Mouse (Mus musculus) myocyte (in vitro differentiated cells): ENCODE results near the gene Tmem214. TPM values are rescaled to one million over a fixed set of nuclear protein-coding genes. Genes with fewer than 3 reads are reported as not detected.

Experiments
- H3K27me3 ChIP-seq: one replicate; pipeline ENCODE4 v1.6.1; 2011; ENCODE audit not compliant: control insufficient read depth, insufficient read depth, insufficient read length
- H3K36me3 ChIP-seq: one replicate; pipeline ENCODE4 v1.6.1; 2011; ENCODE audit not compliant: control insufficient read depth, insufficient read depth
- H3K4me2 ChIP-seq: one replicate; pipeline ENCODE4 v1.6.1; 2011; ENCODE audit warnings: low read depth, control low read depth
- H3K4me3 ChIP-seq: one replicate; pipeline ENCODE4 v1.5.1; 2011; ENCODE audit warnings: mild to moderate bottlenecking, control low read depth, moderate library complexity
- H3K79me2 ChIP-seq: one replicate; pipeline ENCODE4 v1.6.1; 2011; ENCODE audit not compliant: control insufficient read depth, insufficient read depth
- H3ac ChIP-seq: one replicate; pipeline ENCODE4 v1.6.1; 2011; ENCODE audit not compliant: control insufficient read depth, insufficient read length
- CEBPB ChIP-seq: IDR thresholded peaks from 2 replicates; pipeline ENCODE4 v1.6.1; 2011; ENCODE audit warnings: mild to moderate bottlenecking, moderate library complexity; ENCODE audit not compliant: poor library complexity, insufficient read depth, severe bottlenecking
- E2F4 ChIP-seq: IDR thresholded peaks from one replicate; pipeline ENCODE4 v1.6.1; 2011; ENCODE audit warnings: mild to moderate bottlenecking, control low read depth, moderate library complexity; ENCODE audit not compliant: insufficient read depth
- MAX ChIP-seq: IDR thresholded peaks from one replicate; pipeline ENCODE4 v1.6.1; 2011; ENCODE audit warnings: low read depth, mild to moderate bottlenecking, control low read depth
- MYOD1 ChIP-seq, 3 experiments: IDR thresholded peaks; one replicate each; pipeline ENCODE4 v1.6.1; 2011; ENCODE audit warnings: control low read depth in 2 of 3, low read depth in 2 of 3, mild to moderate bottlenecking in 2 of 3, moderate library complexity in 1 of 3; ENCODE audit not compliant: insufficient read length in 2 of 3, control insufficient read depth in 1 of 3
- MYOG ChIP-seq, 3 experiments: IDR thresholded peaks; one replicate each; pipeline ENCODE4 v1.6.1; 2011; ENCODE audit warnings: control low read depth in 2 of 3, low read depth in 2 of 3, mild to moderate bottlenecking in 2 of 3; ENCODE audit not compliant: insufficient read length in 2 of 3, control insufficient read depth in 1 of 3, insufficient read depth in 1 of 3
- POLR2A ChIP-seq: IDR thresholded peaks from one replicate; pipeline ENCODE4 v1.6.1; 2011; ENCODE audit warnings: low read depth, mild to moderate bottlenecking, control low read depth, moderate library complexity; ENCODE audit not compliant: insufficient read length
- POLR2AphosphoS2 ChIP-seq: IDR thresholded peaks from one replicate; pipeline ENCODE4 v1.6.1; 2011; ENCODE audit warnings: low read depth, control low read depth; ENCODE audit not compliant: insufficient read length
- REST ChIP-seq: IDR thresholded peaks from one replicate; pipeline ENCODE4 v1.6.1; 2011; ENCODE audit warnings: mild to moderate bottlenecking, control low read depth, moderate library complexity; ENCODE audit not compliant: insufficient read depth, insufficient read length
- SRF ChIP-seq: IDR thresholded peaks from one replicate; pipeline ENCODE4 v1.6.1; 2011; ENCODE audit warnings: low read depth; ENCODE audit not compliant: control insufficient read depth, insufficient read length
- TCF12 ChIP-seq: IDR thresholded peaks from one replicate; pipeline ENCODE4 v1.6.1; 2011; ENCODE audit warnings: mild to moderate bottlenecking, control low read depth; ENCODE audit not compliant: poor library complexity, insufficient read depth, severe bottlenecking
- TCF3 ChIP-seq: IDR thresholded peaks from one replicate; pipeline ENCODE4 v1.6.1; 2011; ENCODE audit warnings: low read depth, control low read depth; ENCODE audit not compliant: insufficient read length
- USF1 ChIP-seq: IDR thresholded peaks from one replicate; pipeline ENCODE4 v1.6.1; 2011; ENCODE audit warnings: low read depth, mild to moderate bottlenecking, control low read depth, moderate library complexity
- polyA plus RNA-seq: library from polyadenylated mRNA; unstranded; fragments of >200 nt; fragmentation: generic; extraction: Trizol; gene quantifications from one replicate; pipeline ENCODE4 v1.2.1, GENCODE M21; 2012; ENCODE audit warnings: missing spikeins

Gene Tmem214
- polyA plus RNA-seq, 1 experiment: 52.8 TPM

DNA sequence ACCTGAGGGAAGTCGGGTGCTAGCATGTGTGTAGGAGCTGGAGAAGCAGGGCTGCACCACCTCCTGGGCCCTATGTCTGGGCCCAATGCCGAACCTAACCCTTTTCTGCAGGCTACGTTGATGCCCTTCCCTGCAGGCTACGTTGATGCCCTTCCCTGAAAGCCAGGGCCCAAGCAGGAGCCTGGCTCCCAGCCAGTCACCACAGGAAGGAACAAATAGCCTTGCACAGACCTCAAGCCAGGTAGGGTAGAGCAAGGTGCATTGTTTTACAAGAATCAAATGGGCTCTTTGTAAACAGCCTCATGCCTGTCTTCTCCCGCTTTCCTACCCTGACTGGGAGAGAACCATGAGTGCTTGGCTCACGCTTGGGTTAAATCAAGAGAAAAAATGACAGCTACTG, 42.0 kb upstream of the Tmem214 start:
- H3K4me3 ChIP-seq: no peak overlapping the region

DNA sequence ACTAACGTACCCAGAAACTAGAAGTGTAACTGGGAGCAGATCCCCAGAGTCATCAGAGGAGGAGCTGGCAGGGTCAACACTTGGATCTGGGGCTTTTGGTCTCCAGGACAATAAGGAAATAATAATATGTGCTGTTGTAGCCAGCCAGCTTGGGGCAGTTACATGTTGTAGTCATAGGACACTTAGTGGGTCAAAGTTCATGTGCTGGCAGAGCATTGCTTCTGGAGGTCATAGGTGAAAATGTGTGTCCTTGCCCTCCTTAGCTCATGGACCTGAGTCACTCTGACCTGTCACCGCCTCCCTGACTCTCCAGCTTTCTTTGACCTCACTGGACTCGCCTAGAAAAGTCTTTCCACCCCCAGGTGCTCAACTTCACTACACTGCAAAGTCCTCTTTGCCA, 34.4 kb upstream of the Tmem214 start:
- H3K4me3 ChIP-seq: no peak overlapping the region
- no peaks in the 10 kb centered on the region for H3K36me3 ChIP-seq
- TF ChIP-seq REST (no peak), TCF3 (no peak), SRF (no peak), E2F4 (no peak), CEBPB (no peak), POLR2AphosphoS2 (no peak)
- no peak overlapping the region for H3ac ChIP-seq
- H3K4me2 ChIP-seq: no peak overlapping the region
- no peaks in the 10 kb centered on the region for H3K79me2 ChIP-seq
- no peaks in the 10 kb centered on the region for H3K27me3 ChIP-seq

More for the DNA sequence above, 42.0 kb upstream of the Tmem214 start:
- no peak for TF ChIP-seq POLR2A
- TF ChIP-seq POLR2AphosphoS2: no peak
- no peak for TF ChIP-seq SRF
- no peak for TF ChIP-seq MAX
- no peak for TF ChIP-seq TCF3
- no peak for TF ChIP-seq E2F4
- no peak for TF ChIP-seq USF1
- no peak for TF ChIP-seq CEBPB
- TF ChIP-seq MYOG (IDR thresholded peaks at IDR 0.05; ENCODE audit: control insufficient read depth in 1 of 3, insufficient read depth in 1 of 3, insufficient read length in 2 of 3, low read depth in 2 of 3): no peak
- no peak for TF ChIP-seq REST
- no peak for TF ChIP-seq TCF12
- TF ChIP-seq MYOD1 (IDR thresholded peaks at IDR 0.05; ENCODE audit: control insufficient read depth in 1 of 3, insufficient read length in 2 of 3, low read depth in 2 of 3): no peak
- H3K79me2 ChIP-seq: peaks cover 5% of the 10 kb centered on the region
- no peaks in the 10 kb centered on the region for H3K36me3 ChIP-seq
- no peaks in the 10 kb centered on the region for H3K27me3 ChIP-seq
- H3K4me2 ChIP-seq: no peak overlapping the region
- no peak overlapping the region for H3ac ChIP-seq

DNA sequence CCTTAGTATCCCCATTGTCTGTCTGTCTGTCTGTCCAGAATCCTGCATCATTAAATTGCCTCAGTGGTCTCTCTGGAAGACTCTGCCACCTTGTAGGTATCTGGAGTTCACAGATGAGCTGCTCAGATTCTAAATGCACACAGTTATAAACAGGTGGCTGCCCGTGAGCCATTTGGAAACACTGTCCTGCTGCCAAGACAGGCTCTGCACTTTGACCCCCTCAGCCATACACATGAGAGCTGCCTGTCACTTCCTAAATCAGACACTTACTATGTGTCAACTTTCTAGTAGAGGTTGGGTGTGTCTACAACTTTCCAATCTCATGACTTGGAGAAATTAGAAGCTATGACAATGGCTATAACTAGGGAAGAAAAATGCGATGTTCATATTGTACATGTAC, 28.1 kb upstream of the Tmem214 start:
- Histone ChIP-seq H3ac (no peak overlapping the region), H3K4me3 (no peak overlapping the region), H3K4me2 (no peak overlapping the region), H3K27me3 (no peaks in the 10 kb centered on the region), H3K36me3 (no peaks in the 10 kb centered on the region), H3K79me2 (no peaks in the 10 kb centered on the region)
- TF ChIP-seq SRF (no peak), POLR2A (no peak), E2F4 (no peak), USF1 (no peak)

- H3K79me2 ChIP-seq: no peaks in the 10 kb centered on the region
- no peak for TF ChIP-seq MYOD1 (IDR thresholded peaks at IDR 0.05; ENCODE audit: control insufficient read depth in 1 of 3, insufficient read length in 2 of 3, low read depth in 2 of 3)
- no peak for TF ChIP-seq TCF3
- TF ChIP-seq REST: peak; percentile 56
- no peak for TF ChIP-seq POLR2AphosphoS2
- no peak for TF ChIP-seq MYOG (IDR thresholded peaks at IDR 0.05; ENCODE audit: control insufficient read depth in 1 of 3, insufficient read depth in 1 of 3, insufficient read length in 2 of 3, low read depth in 2 of 3)
- no peak overlapping the region for H3ac ChIP-seq
- no peak overlapping the region for H3K4me2 ChIP-seq
- no peaks in the 10 kb centered on the region for H3K27me3 ChIP-seq
- no peak overlapping the region for H3K4me3 ChIP-seq
- no peaks in the 10 kb centered on the region for H3K36me3 ChIP-seq
These were observed 25.9 kb upstream of the Tmem214 start for GRCm38 (mm10) chr5:30841896-30842295.

DNA sequence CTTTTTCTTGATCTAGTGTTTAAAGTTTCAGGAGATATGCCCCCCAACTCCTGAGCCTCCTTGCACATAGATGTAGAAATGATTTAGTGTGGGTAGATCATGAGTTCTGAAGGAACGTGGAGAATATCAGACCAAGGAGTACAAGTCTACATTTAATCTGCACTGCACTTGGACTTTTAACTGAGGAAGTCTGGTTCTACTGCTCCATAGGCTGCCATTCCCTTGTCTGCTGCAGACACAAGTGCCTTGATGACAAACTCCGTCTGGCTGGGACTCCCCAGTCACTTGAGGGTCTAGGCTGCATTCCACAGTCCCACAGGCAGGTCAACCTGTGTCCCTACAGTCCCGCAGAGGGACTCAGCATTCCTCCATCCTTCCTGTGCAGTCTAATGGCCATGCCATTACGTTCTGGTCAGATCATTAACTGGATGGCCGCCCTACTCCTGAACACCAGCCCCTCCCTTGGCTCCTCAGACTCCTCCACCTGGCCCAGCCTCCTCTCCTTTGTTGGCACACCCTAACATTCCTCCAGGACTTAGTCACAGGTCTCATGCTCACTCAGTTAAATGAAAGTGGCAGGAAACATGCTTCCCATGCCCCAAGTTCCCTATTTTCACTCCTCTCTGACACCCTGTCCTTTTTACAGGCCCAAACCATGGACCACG, 17.8 kb upstream of the Tmem214 start:
- Histone ChIP-seq H3K27me3 (no peaks in the 10 kb centered on the region), H3ac (no peak overlapping the region), H3K4me2 (peak overlapping the region; percentile 53), H3K36me3 (no peaks in the 10 kb centered on the region), H3K79me2 (no peaks in the 10 kb centered on the region), H3K4me3 (no peak overlapping the region)
- TF ChIP-seq MYOD1 (IDR thresholded peaks at IDR 0.05; ENCODE audit: control insufficient read depth in 1 of 3, insufficient read length in 2 of 3, low read depth in 2 of 3) (peak in 1 of 3 experiments; percentile 8), MYOG (IDR thresholded peaks at IDR 0.05; ENCODE audit: control insufficient read depth in 1 of 3, insufficient read depth in 1 of 3, insufficient read length in 2 of 3, low read depth in 2 of 3) (no peak)

- Histone ChIP-seq H3K4me2 (peak overlapping the region; percentile 53), H3K79me2 (no peaks in the 10 kb centered on the region), H3K4me3 (no peak overlapping the region), H3K36me3 (no peaks in the 10 kb centered on the region), H3ac (no peak overlapping the region), H3K27me3 (no peaks in the 10 kb centered on the region)
- TF ChIP-seq MYOG (IDR thresholded peaks at IDR 0.05; ENCODE audit: control insufficient read depth in 1 of 3, insufficient read depth in 1 of 3, insufficient read length in 2 of 3, low read depth in 2 of 3) (no peak), TCF12 (no peak), POLR2A (no peak)
These were observed 17.3 kb upstream of the Tmem214 start for GRCm38 (mm10) chr5:30850556-30850925.
